Mouse (Mus musculus) neural tube, embryonic 12.5 days (tissue): Measurements from ENCODE around the gene Rhbdf2. TPM values are rescaled to one million over a fixed set of nuclear protein-coding genes. Genes with fewer than 3 reads are reported as not detected.
"Not testable (repeated sequence)": the region's sequence is repeated elsewhere in the genome, so short reads cannot be mapped to it uniquely, and the experiment has no call there.

Experiments used
- ATAC-seq: fragments of 200-750 bp; cut with Nextera tagmentation; 2 replicates; pipeline ENCODE4 v1.8.0; 2017; ENCODE audit warnings: low read depth, mild to moderate bottlenecking, moderate TSS enrichment, moderate library complexity; ENCODE audit not compliant: low FRiP score
- H3K27ac ChIP-seq: fragments of 300-500 bp; sonication (generic); 2 replicates; pipeline ENCODE4 v1.5.1; 2016
- H3K27me3 ChIP-seq: fragments of 300-500 bp; sonication (generic); replicated peaks from 2 replicates; pipeline ENCODE4 v1.6.1; 2016; ENCODE audit warnings: mild to moderate bottlenecking
- H3K36me3 ChIP-seq: fragments of 300-500 bp; sonication (generic); 2 replicates; pipeline ENCODE4 v1.6.1; 2016; ENCODE audit warnings: mild to moderate bottlenecking
- H3K4me1 ChIP-seq: fragments of 300-500 bp; sonication (generic); 2 replicates; pipeline ENCODE4 v1.6.1; 2016
- H3K4me2 ChIP-seq: fragments of 300-500 bp; sonication (generic); replicated peaks from 2 replicates; pipeline ENCODE4 v1.6.1; 2016; ENCODE audit warnings: mild to moderate bottlenecking
- H3K4me3 ChIP-seq: fragments of 300-500 bp; sonication (generic); 2 replicates; pipeline ENCODE4 v1.5.1; 2016
- H3K9ac ChIP-seq: fragments of 300-500 bp; sonication (generic); 2 replicates; pipeline ENCODE4 v1.6.1; 2016; ENCODE audit warnings: mild to moderate bottlenecking
- H3K9me3 ChIP-seq: fragments of 300-500 bp; sonication (generic); 2 replicates; pipeline ENCODE4 v1.6.1; 2016; ENCODE audit warnings: mild to moderate bottlenecking
- WGBS: fragments of 180-500 bp; shearing (Covaris S2); methylation state at CpG from one replicate; pipeline ENCODE4 v1.1.7; 2016; 5-methylcytosine and 5-hydroxymethylcytosine counted together
- polyA plus RNA-seq: library from polyadenylated mRNA; unstranded; fragments of >200 nt; fragmentation: Nextera tagmentation; extraction: Ambion mirVana; gene quantifications from 2 replicates; pipeline ENCODE4 v1.2.1, GENCODE M21; 2016

Rhbdf2 gene
- polyA plus RNA-seq, 1 experiment from 2014 or later = 6.5 TPM

DNA sequence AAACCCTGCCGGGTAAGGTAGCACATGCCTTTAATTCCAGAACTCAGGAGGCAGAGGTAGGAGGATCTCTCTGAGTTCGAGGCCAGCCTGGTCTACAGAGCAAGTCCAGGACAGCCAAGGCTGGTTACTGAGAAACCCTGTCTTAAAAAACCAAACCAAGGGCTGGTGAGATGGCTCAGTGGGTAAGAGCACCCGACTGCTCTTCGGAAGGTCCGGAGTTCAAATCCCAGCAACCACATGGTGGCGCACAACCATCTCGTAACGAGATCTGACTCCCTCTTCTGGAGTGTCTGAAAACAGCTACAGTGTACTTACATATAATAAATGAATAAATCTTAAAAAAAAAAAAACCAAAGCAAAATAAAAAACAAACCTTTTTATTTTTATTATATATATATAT lies 9.8 kb upstream of the Rhbdf2 start:
- ATAC-seq, H3K9me3 ChIP-seq, H3K27ac ChIP-seq, H3K4me2 ChIP-seq, H3K36me3 ChIP-seq, H3K4me3 ChIP-seq, H3K27me3 ChIP-seq, H3K4me1 ChIP-seq, H3K9ac ChIP-seq: not testable (repeated sequence)
- 76% methylated on average over 8 of the region's 8 CpGs for WGBS

DNA sequence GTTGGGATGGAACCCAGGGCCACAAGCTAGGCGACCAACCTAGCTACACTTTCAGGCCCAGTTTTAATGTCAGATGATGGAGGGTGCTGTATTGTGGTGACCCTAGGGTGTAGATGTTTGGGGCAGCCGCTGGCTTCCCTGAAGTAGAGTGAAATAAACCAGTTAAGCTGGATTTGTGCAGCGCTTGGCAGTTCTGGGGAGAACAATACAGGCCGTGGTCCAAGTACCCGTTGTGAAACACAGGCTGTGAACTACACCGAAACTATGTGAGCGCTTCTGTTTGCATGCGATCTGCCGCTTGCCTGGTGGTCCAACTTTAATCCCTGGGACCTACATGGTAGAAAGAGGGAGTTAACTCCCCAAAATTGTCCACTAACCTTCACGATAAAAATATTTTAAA lies 6.1 kb upstream of the Rhbdf2 start:
- Histone ChIP-seq H3K4me1 (no peaks in the 10 kb centered on the region; the same call in 1 of the 2 replicates), H3K9me3 (no peaks in the 10 kb centered on the region), H3K27ac (no peak overlapping the region), H3K4me3 (no peak overlapping the region), H3K4me2 (no peak overlapping the region), H3K9ac (no peak overlapping the region), H3K27me3 (no peaks in the 10 kb centered on the region), H3K36me3 (no peaks in the 10 kb centered on the region)
- no peak for ATAC-seq
- WGBS = 80% methylated on average over 10 of the region's 10 CpGs

DNA sequence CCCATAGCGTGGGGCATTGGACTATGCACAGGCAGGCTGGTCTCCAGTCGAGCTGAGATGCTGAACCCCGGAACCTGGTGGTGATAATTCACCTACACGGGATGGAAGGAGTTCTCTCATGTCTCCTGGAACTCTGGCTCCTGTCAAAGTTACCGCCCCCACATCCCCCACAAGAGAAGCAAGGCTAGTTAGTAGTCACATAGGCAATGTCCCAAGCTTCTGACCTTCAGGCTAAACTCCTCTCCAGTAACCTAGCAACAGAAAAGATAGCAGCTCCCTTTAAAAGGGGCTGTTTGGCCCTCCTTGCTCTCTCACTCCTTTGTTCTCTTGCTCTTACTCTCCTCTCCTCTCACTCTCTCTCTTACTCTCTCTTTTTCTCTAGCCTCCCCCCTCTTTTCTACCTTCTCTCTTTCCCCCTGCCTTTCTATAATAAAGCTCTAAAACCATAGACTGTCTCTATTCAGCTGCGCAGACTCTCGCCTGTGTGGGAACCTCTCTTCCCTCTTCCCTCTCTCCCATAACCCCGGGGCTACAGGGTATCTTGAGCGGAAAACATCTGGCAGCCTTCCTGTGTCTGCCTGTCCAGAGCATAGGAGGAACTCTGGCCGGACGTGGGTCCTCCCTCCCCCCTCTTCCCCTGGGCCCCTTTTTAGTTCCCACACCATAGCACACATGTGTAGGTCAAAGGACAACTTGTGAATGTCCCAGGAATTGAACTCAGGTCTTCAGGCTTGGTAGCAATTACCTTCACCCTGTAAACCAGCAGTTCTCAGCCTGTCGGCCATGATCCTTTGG lies 3.5 kb upstream of the Rhbdf2 start:
- ATAC-seq = no peak
- H3K4me1 ChIP-seq = no peaks in the 10 kb centered on the region; the same call in 1 of the 2 replicates
- no peak overlapping the region for H3K9ac ChIP-seq
- no peak overlapping the region for H3K27ac ChIP-seq
- H3K4me3 ChIP-seq = no peak overlapping the region
- H3K9me3 ChIP-seq = no peaks in the 10 kb centered on the region
- no peak overlapping the region for H3K4me2 ChIP-seq
- WGBS = 55% methylated on average over 12 of the region's 12 CpGs
- H3K36me3 ChIP-seq = no peaks in the 10 kb centered on the region
- H3K27me3 ChIP-seq = no peaks in the 10 kb centered on the region

DNA sequence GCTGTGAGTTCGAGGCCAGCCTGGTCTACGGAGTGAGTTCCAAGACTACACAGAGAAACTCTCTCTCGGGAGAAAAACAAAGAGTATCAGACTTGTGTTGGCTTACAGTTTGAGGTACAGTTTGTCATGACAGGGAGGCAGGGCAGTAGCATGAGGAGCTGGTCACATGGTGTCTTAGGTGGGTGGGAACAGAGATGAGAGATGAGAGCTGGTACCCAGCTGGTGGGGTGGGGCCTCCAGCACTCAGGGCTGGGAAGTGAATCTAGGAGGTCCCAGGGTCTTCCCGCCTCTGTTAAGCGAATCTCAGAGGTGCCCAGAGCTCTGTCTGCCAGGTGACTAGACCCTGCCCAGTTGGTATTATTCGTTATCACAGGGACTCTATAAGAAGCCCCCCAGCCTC lies 2.7 kb upstream of the Rhbdf2 start:
- Histone ChIP-seq H3K4me1 (no peaks in the 10 kb centered on the region; the same call in 1 of the 2 replicates), H3K9ac (no peak overlapping the region), H3K4me3 (no peak overlapping the region), H3K9me3 (no peaks in the 10 kb centered on the region), H3K27ac (no peak overlapping the region), H3K36me3 (no peaks in the 10 kb centered on the region), H3K27me3 (no peaks in the 10 kb centered on the region; the same call in 1 of the 2 replicates), H3K4me2 (no peak overlapping the region)
- WGBS = 87% methylated on average over 6 of the region's 6 CpGs
- no peak for ATAC-seq

DNA sequence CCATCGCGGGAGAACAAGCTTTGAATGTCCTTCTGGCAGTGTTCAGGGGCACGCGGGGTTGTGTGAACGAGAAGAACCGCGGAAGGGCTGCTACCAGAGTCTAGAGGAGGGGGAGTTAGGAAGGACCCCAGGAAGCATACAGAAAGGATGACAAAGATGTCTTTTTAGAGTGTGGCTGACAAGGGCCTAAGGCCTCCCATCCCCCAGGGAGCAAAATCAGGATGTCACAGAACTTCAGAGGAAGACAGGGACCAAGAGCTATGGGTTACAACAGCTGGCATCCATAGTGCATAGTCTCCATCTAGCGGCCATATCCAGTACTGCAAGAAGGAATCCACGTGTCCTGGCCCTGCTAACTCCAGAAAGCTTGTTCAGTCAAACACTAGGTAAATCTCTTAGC lies 1.9 kb upstream of the Rhbdf2 start:
- 58% methylated on average over 9 of the region's 9 CpGs for WGBS
- peak; percentile 30; the same call in 1 of the 2 replicates for ATAC-seq

DNA sequence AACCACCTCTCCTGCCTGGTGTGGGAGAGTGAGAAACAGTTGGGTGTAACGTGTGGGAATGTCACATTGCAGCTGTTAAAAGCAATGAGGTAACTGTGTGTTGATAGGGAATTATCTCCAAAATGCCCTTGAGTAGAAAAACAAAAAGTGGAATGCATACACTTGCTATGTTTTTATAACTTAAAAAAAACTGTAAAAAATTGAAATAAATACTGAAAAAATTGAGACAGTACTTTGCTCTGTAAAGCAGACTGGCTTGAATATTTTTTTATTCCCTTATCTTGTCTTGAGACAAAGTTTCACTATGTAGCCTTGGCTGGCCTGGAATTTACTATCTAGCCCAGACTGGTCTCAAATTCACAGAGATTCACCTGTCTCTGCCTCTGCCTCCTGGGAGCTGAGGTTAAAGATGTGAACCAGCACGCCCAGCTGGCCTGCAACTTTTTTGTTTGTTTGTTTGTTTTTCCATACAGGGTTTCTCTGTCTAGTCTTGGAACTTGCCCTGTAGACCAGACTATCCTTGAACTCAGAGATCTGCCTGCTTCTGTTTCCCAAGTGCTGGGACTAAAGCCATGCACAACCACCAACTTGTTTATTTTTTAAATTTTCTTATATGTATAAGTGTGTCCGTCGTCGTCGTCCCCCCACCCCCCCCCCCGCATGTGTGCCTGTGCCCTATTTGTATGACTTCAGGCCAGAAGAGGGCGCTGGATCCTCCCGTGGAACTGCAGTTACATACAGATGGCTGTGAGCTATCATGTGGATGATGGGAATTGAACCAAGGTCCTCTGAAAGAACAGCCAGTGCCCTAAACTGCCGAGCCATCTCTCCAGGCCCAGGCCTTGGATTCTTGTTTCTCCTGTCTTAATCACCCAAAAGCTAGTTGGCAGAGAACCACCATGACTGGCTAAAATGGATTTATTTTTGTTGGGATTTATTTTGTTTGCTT lies 527 bp upstream of the Rhbdf2 start:
- 40% methylated on average over 10 of the region's 10 CpGs for WGBS
- Histone ChIP-seq H3K4me3 (no peak overlapping the region), H3K27ac (no peak overlapping the region), H3K9ac (no peak overlapping the region), H3K9me3 (no peaks in the 10 kb centered on the region), H3K4me1 (peaks cover 10% of the 10 kb centered on the region), H3K27me3 (peaks cover 9% of the 10 kb centered on the region), H3K4me2 (no peak overlapping the region), H3K36me3 (no peaks in the 10 kb centered on the region)
- no peak for ATAC-seq

More for the DNA sequence above, 1.9 kb upstream of the Rhbdf2 start:
- H3K9ac ChIP-seq = no peak overlapping the region
- peaks cover 6% of the 10 kb centered on the region for H3K27me3 ChIP-seq
- no peak overlapping the region for H3K4me3 ChIP-seq
- H3K27ac ChIP-seq = no peak overlapping the region
- no peaks in the 10 kb centered on the region for H3K9me3 ChIP-seq
- H3K36me3 ChIP-seq = no peaks in the 10 kb centered on the region
- peaks cover 5% of the 10 kb centered on the region for H3K4me1 ChIP-seq
- no peak overlapping the region for H3K4me2 ChIP-seq

DNA sequence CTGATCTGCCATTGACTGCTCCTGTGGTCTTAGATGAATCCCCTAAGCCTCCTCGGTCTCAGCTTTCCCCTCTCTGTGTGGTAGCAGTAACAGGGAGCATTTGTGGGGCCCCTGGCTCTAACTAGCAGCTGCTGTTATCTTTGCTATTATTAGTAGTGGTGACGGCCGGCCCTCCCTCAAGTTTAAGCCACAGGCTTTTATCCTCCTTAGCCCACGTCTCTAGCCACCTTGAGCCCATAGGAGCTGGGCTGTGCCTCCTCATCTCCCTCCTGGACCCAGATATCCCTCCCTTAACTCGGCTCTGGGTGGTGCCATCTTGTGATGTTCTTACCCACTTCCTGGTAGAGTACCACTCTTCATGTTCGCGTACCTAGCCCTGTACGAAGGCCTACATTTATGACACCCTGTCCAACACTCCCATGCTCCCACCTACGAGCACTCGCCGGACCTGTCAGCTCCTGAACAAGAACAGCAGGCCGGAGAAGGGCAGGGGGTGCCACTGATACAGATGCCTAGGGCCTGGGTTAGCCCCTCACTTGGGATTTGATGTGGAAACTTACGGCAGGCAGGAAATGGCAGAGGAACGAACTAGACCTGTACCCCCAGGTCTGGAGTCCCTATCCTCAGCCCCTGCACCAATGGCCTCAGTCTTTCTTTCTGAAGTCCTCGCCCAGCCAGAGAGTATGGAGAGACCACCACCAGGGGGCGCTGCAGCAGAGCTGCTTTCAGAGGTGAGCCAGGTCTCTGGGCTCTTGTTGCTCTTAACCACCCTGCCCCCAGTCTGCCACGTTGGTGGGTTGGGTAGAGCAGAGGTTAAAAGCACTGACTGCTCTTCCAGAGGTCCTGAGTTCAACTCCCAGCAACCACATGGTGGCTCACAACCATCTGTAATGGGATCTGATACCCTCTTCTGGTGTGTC lies 1.5 kb downstream of the Rhbdf2 start:
- Histone ChIP-seq H3K4me1 (peaks cover 24% of the 10 kb centered on the region), H3K27ac (no peak overlapping the region), H3K9ac (no peak overlapping the region), H3K4me3 (no peak overlapping the region), H3K27me3 (peaks cover 9% of the 10 kb centered on the region), H3K4me2 (no peak overlapping the region), H3K9me3 (no peaks in the 10 kb centered on the region), H3K36me3 (no peaks in the 10 kb centered on the region)
- 76% methylated on average over 17 of the region's 17 CpGs for WGBS
- no peak for ATAC-seq

DNA sequence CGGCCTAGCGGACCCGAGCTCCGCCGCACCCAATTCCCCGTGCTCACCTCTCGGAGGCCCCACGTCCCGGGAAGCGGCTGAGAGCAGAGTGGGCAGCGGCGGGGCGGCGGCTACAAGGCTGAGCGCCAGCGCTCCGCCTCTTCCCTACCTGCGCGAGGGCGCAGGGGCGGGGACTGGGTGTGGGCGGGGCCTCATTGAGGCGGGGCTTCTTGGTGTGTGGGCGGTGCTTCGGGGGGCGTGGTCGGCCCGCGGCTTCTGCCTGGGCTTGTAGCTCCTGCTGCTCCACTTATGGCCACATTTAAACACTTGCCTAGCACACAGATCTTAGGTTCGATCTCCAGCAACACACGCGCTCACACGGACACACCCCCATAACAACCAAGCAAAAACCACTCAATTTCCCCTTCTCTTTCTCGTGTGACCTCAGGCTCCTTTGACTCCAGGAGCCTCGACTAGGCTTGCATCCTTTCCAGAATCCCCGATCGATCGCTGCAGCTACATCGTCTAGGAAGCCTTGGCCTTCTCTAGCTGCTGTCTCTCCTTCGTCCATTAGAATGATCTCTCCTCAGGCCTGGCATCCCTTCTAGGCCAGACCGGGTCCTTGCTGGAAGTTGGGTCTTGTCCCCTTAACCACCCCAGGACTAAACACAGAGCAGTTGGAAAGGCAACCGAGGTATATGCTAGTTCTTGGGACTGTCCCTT lies 2.5 kb downstream of the Rhbdf2 start:
- WGBS = 11% methylated on average over 42 of the region's 42 CpGs
- H3K9ac ChIP-seq = peak overlapping the region; percentile 57
- H3K9me3 ChIP-seq = no peaks in the 10 kb centered on the region
- H3K4me1 ChIP-seq = peaks cover 34% of the 10 kb centered on the region
- H3K4me3 ChIP-seq = peak overlapping the region; percentile 58
- H3K27me3 ChIP-seq = peaks cover 9% of the 10 kb centered on the region
- peak overlapping the region; percentile 81 for H3K4me2 ChIP-seq
- H3K27ac ChIP-seq = no peak overlapping the region
- no peaks in the 10 kb centered on the region for H3K36me3 ChIP-seq
- ATAC-seq = 0 out of 2 replicates have a peak, but pooled peaks have one; percentile 37

DNA sequence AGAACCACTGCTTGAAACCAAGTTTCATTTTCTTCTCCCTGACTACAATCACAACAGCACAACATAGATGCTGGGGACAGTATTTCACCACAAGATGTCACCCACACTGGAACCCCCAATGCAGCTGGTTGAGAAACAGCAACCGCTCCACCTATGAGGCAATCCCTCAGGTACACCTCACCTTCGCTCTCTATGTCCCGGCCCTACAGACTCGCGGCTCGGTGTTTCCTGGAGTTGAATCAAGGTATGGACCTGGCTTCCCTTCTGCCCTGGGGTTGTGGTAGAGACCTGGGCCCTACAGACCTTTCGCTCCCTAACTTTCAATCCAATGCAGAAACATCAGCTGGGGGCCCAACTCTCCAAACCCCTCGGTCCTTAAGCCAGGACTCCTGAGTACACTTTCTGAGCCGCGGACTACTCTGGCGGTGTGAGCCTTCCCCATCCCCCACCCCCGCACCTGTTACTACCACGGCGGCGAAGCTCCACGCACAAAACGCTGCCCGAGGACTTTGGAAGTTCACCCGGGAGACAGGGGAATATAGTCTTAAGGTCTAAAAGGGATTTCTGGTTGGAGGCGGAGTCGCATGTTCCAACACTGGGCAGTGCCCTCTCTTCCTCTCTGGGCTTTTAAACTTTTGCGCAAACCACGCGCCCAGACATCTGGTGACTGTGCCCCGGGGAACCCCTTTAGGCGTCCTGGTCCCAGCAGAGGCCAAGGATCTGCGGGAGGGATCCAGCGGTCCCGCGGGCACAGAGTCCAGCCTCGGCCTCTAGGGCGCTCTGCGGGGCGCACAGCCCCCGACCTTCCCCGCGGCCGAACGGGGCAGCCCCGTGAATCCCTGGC lies 3.3 kb downstream of the Rhbdf2 start:
- Histone ChIP-seq H3K4me1 (peaks cover 38% of the 10 kb centered on the region), H3K4me3 (peak overlapping the region; percentile 58), H3K27ac (no peak overlapping the region), H3K9me3 (no peaks in the 10 kb centered on the region), H3K4me2 (peak overlapping the region; percentile 81), H3K27me3 (peaks cover 9% of the 10 kb centered on the region), H3K9ac (peak overlapping the region; percentile 57), H3K36me3 (no peaks in the 10 kb centered on the region)
- WGBS = 6% methylated on average over 40 of the region's 40 CpGs
- ATAC-seq = 0 out of 2 replicates have a peak, but pooled peaks have one; percentile 24

DNA sequence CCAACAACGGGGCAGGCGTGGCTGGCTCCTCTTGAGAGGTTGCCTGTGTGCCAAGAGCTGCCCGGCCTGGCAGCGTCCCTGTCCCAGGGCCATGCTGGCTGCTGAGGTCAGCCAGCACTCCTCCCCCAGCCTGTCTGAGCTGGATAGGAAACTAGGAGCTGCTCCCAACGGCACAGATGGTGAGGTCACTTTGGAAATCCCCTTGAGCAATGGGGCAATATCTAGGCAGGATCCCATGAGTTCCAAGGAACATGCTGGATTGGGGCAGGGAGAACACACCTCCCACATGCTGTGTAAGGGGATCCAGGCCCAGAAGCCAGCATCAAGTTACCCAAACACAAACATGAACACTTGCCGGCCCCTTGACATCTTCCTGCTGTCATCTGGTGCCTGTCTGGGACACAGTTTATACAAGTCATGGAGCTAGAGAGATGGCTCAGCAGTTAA lies 5.5 kb downstream of the Rhbdf2 start:
- Histone ChIP-seq H3K27ac (no peak overlapping the region), H3K4me3 (no peak overlapping the region), H3K36me3 (no peaks in the 10 kb centered on the region), H3K9me3 (no peaks in the 10 kb centered on the region), H3K4me1 (peaks cover 46% of the 10 kb centered on the region), H3K27me3 (peaks cover 9% of the 10 kb centered on the region), H3K4me2 (peak overlapping the region; percentile 81; the same call in 1 of the 2 replicates), H3K9ac (0 out of 2 replicates have a peak overlapping the region, but pooled peaks have one; percentile 3)
- 52% methylated on average over 6 of the region's 6 CpGs for WGBS
- ATAC-seq = no peak
